Mouse (Mus musculus): ENCODE results near the gene Pkdrej. TPM values are rescaled to one million over a fixed set of nuclear protein-coding genes. Genes with fewer than 3 reads are reported as not detected.

Pkdrej gene
- polyA plus RNA-seq, 1 experiment from 2014 or later: 0.13 TPM

DNA sequence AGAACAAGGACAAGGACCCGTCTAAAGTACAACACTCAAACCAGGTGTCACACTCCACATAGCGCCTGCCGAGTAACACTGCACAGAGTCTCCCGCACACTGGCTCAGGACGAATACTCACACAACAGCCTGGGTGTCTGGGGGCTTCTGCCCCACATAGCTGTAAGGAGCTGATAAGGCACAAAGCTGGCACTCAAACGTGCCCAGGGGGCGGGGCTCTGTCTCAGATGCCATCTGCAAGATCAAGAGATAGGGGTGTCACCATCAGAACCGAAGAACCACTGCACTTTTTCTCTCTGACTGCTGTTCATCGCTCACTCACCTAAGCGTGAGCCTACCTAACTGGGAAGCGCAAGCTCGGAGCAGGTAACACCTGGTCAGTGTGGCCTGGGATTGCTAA lies 12.4 kb downstream of the Pkdrej start:
- Histone ChIP-seq H3K27ac (no peak overlapping the region), H3K9ac (replicated peaks) (no peak overlapping the region), H3K9me3 (no peaks in the 10 kb centered on the region), H3K36me3 (no peaks in the 10 kb centered on the region; the same call in 1 of the 2 replicates), H3K4me3 (replicated peaks) (no peak overlapping the region), H3K4me1 (replicated peaks) (peaks cover 6% of the 10 kb centered on the region), H3K4me2 (no peak overlapping the region), H3K27me3 (no peaks in the 10 kb centered on the region)
- no peak for ATAC-seq (ENCODE audit: insufficient number of reproducible peaks, insufficient read depth, low FRiP score, low TSS enrichment, low read depth)
- 87% methylated on average over 12 of the region's 12 CpGs for WGBS

DNA sequence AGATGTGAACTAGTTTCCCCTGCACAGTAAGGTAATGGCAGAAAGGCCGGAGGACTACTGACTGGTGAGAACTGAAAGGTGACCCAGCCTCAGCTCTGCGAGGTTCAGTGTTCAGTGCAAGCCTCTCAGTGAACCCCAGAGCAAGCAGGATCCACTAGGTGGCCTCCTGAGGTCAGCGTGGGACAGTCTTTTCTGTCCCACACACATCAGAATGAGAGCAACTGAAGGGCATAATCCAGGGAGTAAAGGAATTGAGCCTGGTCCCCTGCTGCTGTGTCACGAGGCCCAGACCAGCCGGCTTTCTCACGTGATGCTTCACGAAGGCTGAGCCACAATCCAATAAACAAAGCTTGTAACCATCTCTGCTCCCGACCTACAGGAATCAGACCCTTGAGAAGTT lies 13.1 kb downstream of the Pkdrej start:
- no peak for ATAC-seq (ENCODE audit: insufficient number of reproducible peaks, insufficient read depth, low FRiP score, low TSS enrichment, low read depth)
- Histone ChIP-seq H3K36me3 (no peaks in the 10 kb centered on the region; the same call in 1 of the 2 replicates), H3K4me2 (no peak overlapping the region), H3K4me1 (replicated peaks) (peaks cover 6% of the 10 kb centered on the region), H3K9me3 (no peaks in the 10 kb centered on the region), H3K27ac (no peak overlapping the region), H3K9ac (replicated peaks) (no peak overlapping the region), H3K4me3 (replicated peaks) (no peak overlapping the region), H3K27me3 (no peaks in the 10 kb centered on the region)
- 55% methylated on average over 8 of the region's 8 CpGs for WGBS

DNA sequence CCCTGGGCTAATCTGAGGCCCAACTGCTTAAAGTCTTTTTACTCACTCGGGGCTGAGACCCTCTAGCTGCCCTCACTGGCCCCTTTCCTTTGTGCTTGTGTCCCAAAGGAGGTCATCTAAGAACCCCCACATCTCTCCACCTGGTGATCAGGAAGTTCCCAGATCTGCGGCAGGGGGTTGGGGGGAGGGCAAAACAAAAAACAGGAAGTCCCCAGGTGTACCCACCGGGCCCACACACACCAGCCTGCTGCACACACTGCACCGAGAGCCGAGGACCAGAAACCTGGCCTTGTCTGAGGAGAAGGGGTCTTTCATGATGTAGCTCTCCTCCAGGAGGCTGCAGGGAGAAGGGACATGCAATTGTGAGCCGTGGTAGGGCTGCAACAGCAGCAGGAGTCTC lies 13.5 kb downstream of the Pkdrej start:
- Histone ChIP-seq H3K27me3 (no peaks in the 10 kb centered on the region), H3K4me3 (replicated peaks) (no peak overlapping the region), H3K9me3 (no peaks in the 10 kb centered on the region), H3K36me3 (no peaks in the 10 kb centered on the region; the same call in 1 of the 2 replicates), H3K4me1 (replicated peaks) (peaks cover 6% of the 10 kb centered on the region), H3K9ac (replicated peaks) (no peak overlapping the region), H3K27ac (no peak overlapping the region), H3K4me2 (no peak overlapping the region)
- ATAC-seq (ENCODE audit: insufficient number of reproducible peaks, insufficient read depth, low FRiP score, low TSS enrichment, low read depth): no peak
- 80% methylated on average over 6 of the region's 6 CpGs for WGBS

DNA sequence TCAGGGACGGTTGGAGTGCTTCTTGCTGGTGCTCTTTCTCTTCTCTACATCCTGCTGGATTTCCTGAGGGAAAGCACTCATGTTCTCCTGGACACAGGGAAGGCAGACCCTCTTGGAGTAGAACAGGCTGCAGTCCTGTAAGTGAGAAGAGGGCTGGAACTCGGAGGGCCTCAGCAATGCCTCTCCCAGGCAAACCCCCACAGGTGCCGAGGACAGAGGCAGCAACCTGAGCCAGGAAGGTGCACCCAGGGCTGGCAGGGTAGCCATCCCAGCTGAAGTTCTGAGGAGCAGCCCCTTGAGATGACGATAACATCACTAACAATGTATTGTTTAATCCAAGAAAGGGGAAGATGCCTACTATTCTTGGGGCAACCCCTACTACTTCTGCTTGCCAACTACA lies 14.1 kb downstream of the Pkdrej start:
- H3K4me2 ChIP-seq: no peak overlapping the region
- H3K4me3 ChIP-seq (replicated peaks): no peak overlapping the region
- ATAC-seq (ENCODE audit: insufficient number of reproducible peaks, insufficient read depth, low FRiP score, low TSS enrichment, low read depth): no peak
- 84% methylated on average over 4 of the region's 4 CpGs for WGBS
- H3K36me3 ChIP-seq: no peaks in the 10 kb centered on the region; the same call in 1 of the 2 replicates
- no peak overlapping the region for H3K9ac ChIP-seq (replicated peaks)
- H3K27ac ChIP-seq: no peak overlapping the region
- no peaks in the 10 kb centered on the region for H3K27me3 ChIP-seq
- peaks cover 6% of the 10 kb centered on the region for H3K4me1 ChIP-seq (replicated peaks)
- no peaks in the 10 kb centered on the region for H3K9me3 ChIP-seq

DNA sequence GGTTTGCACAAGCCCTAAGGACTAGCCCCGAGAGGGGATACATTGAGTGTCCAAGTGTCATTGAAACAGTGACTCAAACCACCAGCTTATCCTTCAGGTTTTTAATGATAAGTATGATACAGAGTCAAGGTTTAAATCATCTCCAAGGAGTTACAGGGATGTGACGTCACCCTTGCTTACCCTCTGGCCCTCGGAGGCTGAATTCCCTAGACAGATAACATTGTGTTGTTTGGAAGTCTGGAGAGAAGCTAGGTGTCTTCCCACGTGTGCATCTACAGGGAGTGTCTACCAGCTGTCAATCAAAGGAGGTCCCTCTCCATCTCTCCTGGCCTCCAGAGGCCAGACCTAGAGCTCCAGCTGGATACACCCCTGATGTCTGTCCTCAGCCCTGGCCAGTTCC lies 14.6 kb downstream of the Pkdrej start:
- H3K4me3 ChIP-seq (replicated peaks): no peak overlapping the region
- ATAC-seq (ENCODE audit: insufficient number of reproducible peaks, insufficient read depth, low FRiP score, low TSS enrichment, low read depth): no peak

DNA sequence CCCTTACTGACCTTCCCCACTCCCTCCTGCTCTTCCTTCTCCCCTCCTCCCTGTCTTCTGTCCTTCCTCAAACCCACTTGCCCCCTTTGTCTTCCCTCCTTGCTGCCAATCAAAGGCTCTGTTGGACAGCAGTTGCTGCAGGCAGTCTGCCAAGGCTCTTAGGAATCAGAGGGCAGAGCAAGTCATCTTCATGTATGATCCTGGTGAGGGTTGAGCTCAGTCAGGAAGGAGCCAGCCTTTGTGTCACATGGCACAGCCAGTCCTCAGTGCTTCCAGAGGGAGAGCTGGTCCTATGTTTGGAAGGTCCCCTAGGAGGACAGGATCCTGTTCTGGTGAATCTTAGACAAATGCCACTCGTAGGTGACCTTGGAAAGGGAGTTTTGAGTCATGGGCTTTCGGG lies 18.6 kb downstream of the Pkdrej start:
- no peaks in the 10 kb centered on the region for H3K27me3 ChIP-seq
- 82% methylated on average over 2 of the region's 2 CpGs for WGBS
- no peak overlapping the region for H3K4me2 ChIP-seq
- ATAC-seq (ENCODE audit: insufficient number of reproducible peaks, insufficient read depth, low FRiP score, low TSS enrichment, low read depth): no peak
- H3K4me3 ChIP-seq (replicated peaks): no peak overlapping the region
- no peaks in the 10 kb centered on the region for H3K9me3 ChIP-seq
- no peaks in the 10 kb centered on the region; the same call in 1 of the 2 replicates for H3K36me3 ChIP-seq
- H3K9ac ChIP-seq (replicated peaks): no peak overlapping the region
- H3K4me1 ChIP-seq (replicated peaks): no peaks in the 10 kb centered on the region
- H3K27ac ChIP-seq: no peak overlapping the region

More for the DNA sequence above, 14.6 kb downstream of the Pkdrej start:
- Histone ChIP-seq H3K27me3 (no peaks in the 10 kb centered on the region), H3K36me3 (no peaks in the 10 kb centered on the region; the same call in 1 of the 2 replicates), H3K4me1 (replicated peaks) (peaks cover 6% of the 10 kb centered on the region), H3K9ac (replicated peaks) (no peak overlapping the region), H3K4me2 (no peak overlapping the region), H3K27ac (no peak overlapping the region), H3K9me3 (no peaks in the 10 kb centered on the region)
- WGBS: 88% methylated on average over 4 of the region's 4 CpGs

DNA sequence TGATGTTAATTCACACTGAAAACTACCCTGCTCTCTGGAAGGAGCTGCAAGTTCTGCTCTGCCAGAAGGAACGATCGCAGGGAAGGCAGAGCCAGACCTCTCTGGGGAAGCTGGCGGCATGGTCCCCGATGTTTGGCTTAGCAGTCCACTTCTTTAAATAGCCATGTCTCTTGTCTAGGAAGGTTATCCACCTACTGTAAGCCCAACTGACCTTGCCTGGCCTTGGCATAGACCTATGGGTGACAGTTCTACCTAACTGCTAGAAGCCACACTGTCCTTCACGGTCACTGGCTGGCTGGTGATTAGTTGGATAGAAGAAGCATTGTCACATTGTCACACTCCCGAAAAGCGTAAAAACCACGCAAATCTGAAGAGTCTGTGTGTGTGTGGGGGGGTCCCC lies 22.9 kb downstream of the Pkdrej start:
- H3K4me3 ChIP-seq (replicated peaks): no peak overlapping the region
- WGBS: 93% methylated on average over 8 of the region's 8 CpGs
- no peak for ATAC-seq (ENCODE audit: insufficient number of reproducible peaks, insufficient read depth, low FRiP score, low TSS enrichment, low read depth)
- H3K27ac ChIP-seq: no peak overlapping the region
- no peaks in the 10 kb centered on the region for H3K27me3 ChIP-seq
- H3K9ac ChIP-seq (replicated peaks): no peak overlapping the region
- no peaks in the 10 kb centered on the region for H3K36me3 ChIP-seq
- no peaks in the 10 kb centered on the region for H3K4me1 ChIP-seq (replicated peaks)
- H3K9me3 ChIP-seq: no peaks in the 10 kb centered on the region
- no peak overlapping the region for H3K4me2 ChIP-seq

DNA sequence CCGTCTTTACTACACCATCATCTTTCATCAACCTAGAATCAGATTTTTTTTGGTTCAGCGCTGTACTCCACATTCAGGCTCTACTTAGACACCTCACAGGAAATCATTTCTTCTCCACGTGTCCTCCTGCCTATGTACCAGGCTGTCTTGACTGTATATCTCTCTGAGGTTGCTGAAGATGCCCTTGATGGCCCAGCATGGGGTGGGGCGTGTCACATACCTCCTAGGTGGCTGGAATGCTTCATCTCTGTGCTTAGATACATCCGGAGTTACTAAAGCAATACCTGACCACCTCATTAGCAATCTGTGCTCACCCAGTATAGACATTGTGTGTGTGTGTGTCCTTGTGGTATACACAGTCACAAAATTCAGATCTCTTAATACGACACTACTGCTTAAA lies 26.0 kb downstream of the Pkdrej start:
- H3K4me2 ChIP-seq: no peak overlapping the region
- ATAC-seq (ENCODE audit: insufficient number of reproducible peaks, insufficient read depth, low FRiP score, low TSS enrichment, low read depth): no peak

DNA sequence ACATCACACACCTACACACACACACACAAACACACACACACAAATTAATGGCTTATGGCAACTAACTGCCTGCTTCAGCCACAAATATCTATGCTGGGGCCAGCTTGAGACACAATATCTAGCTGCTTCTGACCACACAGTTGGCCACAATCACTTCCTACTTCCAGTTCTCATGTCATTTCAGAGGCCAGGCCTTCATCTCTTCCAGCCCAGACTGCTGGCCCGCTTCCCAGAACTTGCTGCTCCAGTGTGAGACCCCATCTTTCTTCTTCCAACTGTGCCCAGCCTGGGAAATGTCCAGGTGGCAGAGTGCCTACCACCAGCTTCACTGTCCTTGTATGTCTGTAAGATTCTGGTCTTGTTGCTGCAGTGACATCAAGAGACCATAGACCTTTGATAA lies 28.7 kb downstream of the Pkdrej start:
- no peak for ATAC-seq (ENCODE audit: insufficient number of reproducible peaks, insufficient read depth, low FRiP score, low TSS enrichment, low read depth)
- no peak overlapping the region for H3K4me2 ChIP-seq
- no peaks in the 10 kb centered on the region for H3K9me3 ChIP-seq
- no peak overlapping the region for H3K27ac ChIP-seq
- H3K4me1 ChIP-seq (replicated peaks): no peaks in the 10 kb centered on the region
- no peaks in the 10 kb centered on the region for H3K27me3 ChIP-seq
- H3K4me3 ChIP-seq (replicated peaks): no peak overlapping the region
- no peak overlapping the region for H3K9ac ChIP-seq (replicated peaks)
- 88% methylated on average over 1 of the region's 1 CpGs for WGBS
- H3K36me3 ChIP-seq: no peaks in the 10 kb centered on the region

More for the DNA sequence above, 26.0 kb downstream of the Pkdrej start:
- 78% methylated on average over 6 of the region's 6 CpGs for WGBS
- Histone ChIP-seq H3K27me3 (no peaks in the 10 kb centered on the region), H3K4me1 (replicated peaks) (no peaks in the 10 kb centered on the region), H3K9ac (replicated peaks) (no peak overlapping the region), H3K27ac (no peak overlapping the region), H3K9me3 (no peaks in the 10 kb centered on the region), H3K4me3 (replicated peaks) (no peak overlapping the region), H3K36me3 (no peaks in the 10 kb centered on the region)

DNA sequence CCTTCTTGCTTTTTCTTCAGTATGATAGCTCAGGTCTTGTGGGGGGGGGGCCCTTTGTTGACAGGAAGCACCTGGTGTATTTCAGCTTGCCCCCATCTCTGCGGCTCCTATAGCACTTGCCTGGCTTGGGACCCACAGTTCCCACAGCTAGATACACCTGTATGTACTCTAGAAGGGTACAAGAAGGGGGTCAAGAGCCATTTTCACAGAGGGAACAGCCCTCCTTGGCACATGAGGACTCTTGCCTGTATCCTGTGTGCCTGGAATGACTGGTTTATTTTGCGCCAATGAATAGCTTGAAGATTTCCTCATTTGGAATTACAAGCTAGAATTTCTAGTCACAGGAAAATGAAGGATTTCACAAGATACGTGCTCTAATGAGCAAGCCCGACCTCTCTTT lies 30.1 kb downstream of the Pkdrej start:
- Histone ChIP-seq H3K9ac (replicated peaks) (no peak overlapping the region), H3K27me3 (no peaks in the 10 kb centered on the region), H3K36me3 (no peaks in the 10 kb centered on the region), H3K4me1 (replicated peaks) (no peaks in the 10 kb centered on the region), H3K4me3 (replicated peaks) (no peak overlapping the region), H3K9me3 (no peaks in the 10 kb centered on the region), H3K4me2 (no peak overlapping the region), H3K27ac (no peak overlapping the region)
- 85% methylated on average over 4 of the region's 4 CpGs for WGBS
- ATAC-seq (ENCODE audit: insufficient number of reproducible peaks, insufficient read depth, low FRiP score, low TSS enrichment, low read depth): no peak

DNA sequence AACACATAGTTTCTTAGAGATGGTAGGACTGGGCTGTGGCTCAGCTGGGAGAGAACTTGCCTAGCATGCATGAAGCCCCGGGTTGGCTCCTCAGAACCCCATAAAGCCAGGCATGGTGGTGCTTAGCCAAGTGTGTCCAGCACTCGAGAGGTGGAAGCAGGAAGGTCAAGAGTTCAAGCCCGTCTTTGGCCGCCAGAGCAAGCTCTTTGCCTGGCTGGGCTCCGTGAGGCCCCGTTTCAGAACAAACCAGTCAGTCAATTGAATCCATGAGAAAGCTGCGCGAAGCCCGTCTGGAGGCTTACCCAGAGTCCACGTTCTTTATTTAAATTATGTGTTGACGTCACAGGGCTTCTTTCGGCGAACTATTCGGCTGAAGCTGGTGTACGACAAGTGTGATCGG lies 32.9 kb downstream of the Pkdrej start:
- ATAC-seq (ENCODE audit: insufficient number of reproducible peaks, insufficient read depth, low FRiP score, low TSS enrichment, low read depth): no peak
- H3K27ac ChIP-seq: no peak overlapping the region
- 75% methylated on average over 16 of the region's 16 CpGs for WGBS
- H3K9me3 ChIP-seq: no peaks in the 10 kb centered on the region
- H3K4me3 ChIP-seq (replicated peaks): no peak overlapping the region
- H3K27me3 ChIP-seq: no peaks in the 10 kb centered on the region
- H3K4me1 ChIP-seq (replicated peaks): no peaks in the 10 kb centered on the region
- H3K9ac ChIP-seq (replicated peaks): no peak overlapping the region
- H3K4me2 ChIP-seq: no peak overlapping the region
- H3K36me3 ChIP-seq: no peaks in the 10 kb centered on the region

DNA sequence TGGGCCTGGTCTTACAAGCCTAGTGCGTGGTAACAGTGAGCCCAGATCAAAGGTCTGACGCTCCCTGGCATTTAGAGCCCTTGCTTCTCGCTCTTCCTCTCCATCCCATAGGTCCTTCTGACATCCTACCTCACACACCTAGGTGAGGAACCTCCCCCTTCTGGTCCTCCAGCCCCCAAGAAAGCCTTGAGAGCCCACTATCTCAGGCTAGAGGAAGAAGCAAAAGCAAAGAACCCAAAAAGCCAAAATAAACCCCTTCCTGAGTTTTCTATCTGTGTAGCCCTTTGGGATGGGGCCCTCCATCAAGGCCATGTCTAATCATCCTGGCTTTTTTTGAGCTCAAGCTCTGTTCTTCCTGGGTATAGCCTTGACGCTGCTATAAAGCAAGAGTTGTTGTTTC lies 33.5 kb downstream of the Pkdrej start:
- ATAC-seq (ENCODE audit: insufficient number of reproducible peaks, insufficient read depth, low FRiP score, low TSS enrichment, low read depth): no peak
- no peak overlapping the region for H3K27ac ChIP-seq
- 84% methylated on average over 4 of the region's 4 CpGs for WGBS
- no peaks in the 10 kb centered on the region for H3K27me3 ChIP-seq
- H3K36me3 ChIP-seq: no peaks in the 10 kb centered on the region
- no peak overlapping the region for H3K4me3 ChIP-seq (replicated peaks)
- H3K4me1 ChIP-seq (replicated peaks): no peaks in the 10 kb centered on the region
- H3K4me2 ChIP-seq: no peak overlapping the region
- H3K9me3 ChIP-seq: no peaks in the 10 kb centered on the region
- H3K9ac ChIP-seq (replicated peaks): no peak overlapping the region
